Mouse (Mus musculus) heart, adult 2 months (tissue): ENCODE measurements around the gene Ino80b. TPM values are rescaled to one million over a fixed set of nuclear protein-coding genes. Genes with fewer than 3 reads are reported as not detected.

Experiments
- DNase-seq, 2 experiments: peaks; one replicate each; pipeline ENCODE4 v3.0.0; 2021
- H3K27ac ChIP-seq: fragments of 200-600 bp; 2 replicates; pipeline ENCODE4 v1.8.1; 2022
- H3K27me3 ChIP-seq: fragments of 200-500 bp; 2 replicates; pipeline ENCODE4 v1.6.1; 2012; ENCODE audit warnings: mild to moderate bottlenecking, low read length, inconsistent platforms, mixed read lengths; ENCODE audit not compliant: control insufficient read depth, insufficient read depth
- H3K36me3 ChIP-seq: fragments of 200-500 bp; 2 replicates; pipeline ENCODE4 v1.6.1; 2012; ENCODE audit warnings: low read length, inconsistent platforms; ENCODE audit not compliant: control insufficient read depth, insufficient read depth
- H3K4me1 ChIP-seq: fragments of 200-500 bp; 2 replicates; pipeline ENCODE4 v1.6.1; 2011; ENCODE audit warnings: low read length; ENCODE audit not compliant: control insufficient read depth, insufficient read depth
- H3K4me3 ChIP-seq: fragments of 200-600 bp; 2 replicates; pipeline ENCODE4 v1.8.1; 2022
- H3K79me2 ChIP-seq: fragments of 200-500 bp; replicated peaks from 2 replicates; pipeline ENCODE4 v1.6.1; 2012; ENCODE audit warnings: mild to moderate bottlenecking, inconsistent platforms, low read length, moderate library complexity, mixed read lengths; ENCODE audit not compliant: control insufficient read depth, insufficient read depth
- H3K9ac ChIP-seq: fragments of 200-500 bp; 2 replicates; pipeline ENCODE4 v1.6.1; 2012; ENCODE audit warnings: low read depth, mild to moderate bottlenecking, control low read depth, inconsistent platforms, low read length, mixed read lengths
- CTCF ChIP-seq: fragments of 200-600 bp; IDR thresholded peaks from 2 replicates; pipeline ENCODE4 v1.8.1; 2022; ENCODE audit warnings: antibody characterized with exemption, mild to moderate bottlenecking, moderate library complexity
- EP300 ChIP-seq: fragments of 200-500 bp; IDR thresholded peaks from 2 replicates; pipeline ENCODE4 v1.6.1; 2011; ENCODE audit warnings: low read depth, low read length, control low read depth; ENCODE audit not compliant: insufficient read depth
- POLR2A ChIP-seq: fragments of 200-500 bp; IDR thresholded peaks from 2 replicates; pipeline ENCODE4 v1.6.1; 2011; ENCODE audit warnings: mild to moderate bottlenecking, low read depth, low read length, control low read depth; ENCODE audit not compliant: insufficient read depth
- WGBS: fragments of 180-500 bp; shearing (Covaris S2); methylation state at CpG from one replicate; pipeline ENCODE4 v1.1.7; 2018; 5-methylcytosine and 5-hydroxymethylcytosine counted together
- intact Hi-C: fragments of 180-260 bp; cut with DNase I; formaldehyde crosslinking; loops from one replicate; pipeline ENCODE4 v1.15.1; 2025
- polyA plus RNA-seq: library from polyadenylated mRNA; depleted of rRNA; stranded (reverse); fragments of >200 nt; gene quantifications from 2 replicates; pipeline ENCODE4 v1.2.3, GENCODE M21; 2012
- total RNA-seq, 2 experiments: library from RNA; stranded (reverse); gene quantifications; 2 replicates each; pipeline ENCODE4 v1.2.3; 2021

Gene Ino80b
- total and polyA plus RNA-seq, 3 experiments, result 9.5 to 15.1 (median 13.1) TPM

DNA sequence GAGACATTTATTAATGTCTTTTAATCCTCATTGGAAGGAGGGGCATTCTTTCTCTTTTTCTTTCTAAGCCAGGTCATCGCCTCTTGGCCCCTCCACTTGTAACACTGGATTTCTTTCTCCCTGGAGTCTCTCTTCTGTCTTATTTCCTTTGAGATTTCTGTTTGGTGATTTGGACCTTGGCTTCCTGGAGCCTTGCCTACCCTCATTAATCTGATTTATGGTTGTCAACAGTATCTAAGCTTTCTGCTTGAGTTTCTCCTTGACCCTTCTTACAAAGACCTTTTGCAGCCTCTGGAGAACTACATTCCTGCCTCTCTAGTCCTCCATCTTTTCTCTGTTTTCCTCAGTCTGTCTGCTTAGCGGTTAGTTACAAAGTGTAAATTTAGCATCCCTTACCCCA lies 26.8 kb downstream of the Ino80b start:
- Histone ChIP-seq H3K27ac (no peak overlapping the region), H3K27me3 (no peaks in the 10 kb centered on the region), H3K9ac (no peak overlapping the region), H3K4me3 (no peak overlapping the region), H3K36me3 (no peaks in the 10 kb centered on the region), H3K4me1 (peaks cover 4% of the 10 kb centered on the region), H3K79me2 (no peaks in the 10 kb centered on the region)
- no peak for TF ChIP-seq CTCF
- TF ChIP-seq EP300, result no peak
- TF ChIP-seq POLR2A, result no peak
- DNase-seq, result no peak
- 68% methylated on average over 2 of the region's 2 CpGs for WGBS
- intact Hi-C loops, result no loop called here

DNA sequence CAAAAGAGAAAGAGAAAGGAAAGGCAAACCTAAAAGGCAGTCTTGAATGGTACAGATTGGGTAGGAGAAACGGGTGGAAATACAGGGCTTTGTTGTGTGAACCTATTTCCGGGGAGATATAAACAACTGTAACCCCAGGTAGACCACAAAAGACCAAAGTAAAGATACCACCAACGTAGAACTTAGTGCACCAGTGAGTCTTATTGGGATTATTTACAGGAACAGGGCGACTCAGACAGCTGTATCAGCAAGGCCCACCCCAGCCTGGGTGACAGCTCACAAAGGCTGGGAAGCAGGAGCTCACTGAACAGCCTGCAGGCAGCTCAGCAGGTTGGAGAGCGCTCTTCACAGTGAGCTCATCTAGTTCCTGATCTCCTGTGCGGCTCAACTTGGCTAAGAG lies 29.3 kb downstream of the Ino80b start:
- Histone ChIP-seq H3K79me2 (no peaks in the 10 kb centered on the region), H3K27ac (no peak overlapping the region), H3K36me3 (no peaks in the 10 kb centered on the region), H3K9ac (no peak overlapping the region), H3K4me3 (no peak overlapping the region), H3K4me1 (peaks cover 3% of the 10 kb centered on the region), H3K27me3 (no peaks in the 10 kb centered on the region)
- intact Hi-C loops, result no loop called here
- TF ChIP-seq POLR2A, result no peak
- TF ChIP-seq EP300, result no peak
- no peak for TF ChIP-seq CTCF
- DNase-seq, result no peak
- 48% methylated on average over 6 of the region's 6 CpGs for WGBS

DNA sequence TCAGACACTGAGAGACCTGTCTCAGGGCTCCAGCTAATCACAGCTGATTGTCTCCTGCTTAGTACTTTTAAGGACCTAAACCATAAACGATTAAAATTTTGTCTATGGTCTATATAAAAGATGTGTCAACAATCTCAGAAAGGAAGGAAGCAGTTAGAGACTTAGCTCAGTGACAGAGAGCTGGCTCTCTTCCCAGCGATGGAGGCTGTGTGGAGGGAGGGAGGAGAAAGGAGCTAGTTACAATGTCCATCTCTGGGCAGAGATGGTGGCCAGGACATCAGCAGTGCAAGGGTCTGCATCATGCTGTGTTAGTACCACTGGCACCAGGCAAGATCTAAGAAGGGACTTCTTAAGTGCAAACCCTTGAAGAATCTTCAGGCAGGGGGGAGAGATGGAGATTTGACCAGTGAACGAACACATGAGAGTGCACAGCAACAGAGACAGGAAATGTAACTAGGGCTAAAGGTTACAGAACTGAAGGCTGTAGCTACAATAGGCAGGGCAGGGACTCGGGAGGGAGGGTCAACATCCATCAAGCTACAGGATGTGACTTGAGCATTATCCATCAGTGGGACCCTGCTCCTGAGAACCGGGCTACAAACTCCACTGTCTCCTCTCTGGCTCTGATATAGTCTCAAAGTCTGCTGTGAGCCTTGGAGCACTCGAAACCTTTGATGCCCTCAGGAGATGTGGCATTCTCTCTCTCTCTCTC lies 32.7 kb downstream of the Ino80b start:
- no peak overlapping the region for H3K4me3 ChIP-seq
- no peak overlapping the region for H3K9ac ChIP-seq
- no peak for TF ChIP-seq POLR2A
- TF ChIP-seq EP300, result no peak
- TF ChIP-seq CTCF, result no peak
- H3K79me2 ChIP-seq, result no peaks in the 10 kb centered on the region
- no peaks in the 10 kb centered on the region for H3K27me3 ChIP-seq
- peaks cover 2% of the 10 kb centered on the region for H3K4me1 ChIP-seq
- no peaks in the 10 kb centered on the region for H3K36me3 ChIP-seq
- no peak overlapping the region for H3K27ac ChIP-seq
- intact Hi-C loops, result no loop called here
- no peak for DNase-seq
- WGBS, result 16% methylated on average over 6 of the region's 6 CpGs

DNA sequence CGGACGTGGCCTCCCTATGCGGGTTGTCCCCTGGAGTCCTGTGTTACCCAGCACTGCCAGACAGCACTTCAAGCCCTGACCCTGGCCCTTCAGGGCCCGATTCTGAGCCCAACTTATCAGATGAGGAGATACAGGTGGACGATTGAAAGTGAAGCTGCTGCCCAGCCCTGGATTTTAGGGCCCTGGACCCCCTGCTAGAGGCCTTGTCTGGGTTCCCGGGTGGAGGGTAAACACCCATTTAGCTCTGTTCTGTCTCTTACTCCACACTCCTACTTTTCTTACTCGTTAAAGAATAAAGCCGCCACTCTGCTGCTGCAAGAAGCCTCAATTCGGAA lies 37.3 kb downstream of the Ino80b start:
- no peak for DNase-seq
- WGBS, result 25% methylated on average over 9 of the region's 9 CpGs
- Histone ChIP-seq H3K27ac (peak overlapping the region; percentile 76), H3K36me3 (no peaks in the 10 kb centered on the region), H3K27me3 (no peaks in the 10 kb centered on the region), H3K79me2 (no peaks in the 10 kb centered on the region), H3K4me1 (peaks cover 2% of the 10 kb centered on the region), H3K4me3 (peak overlapping the region; percentile 64), H3K9ac (peak overlapping the region; percentile 73)
- intact Hi-C loops, result no loop called here
- TF ChIP-seq CTCF (no peak), EP300 (no peak), POLR2A (no peak)

DNA sequence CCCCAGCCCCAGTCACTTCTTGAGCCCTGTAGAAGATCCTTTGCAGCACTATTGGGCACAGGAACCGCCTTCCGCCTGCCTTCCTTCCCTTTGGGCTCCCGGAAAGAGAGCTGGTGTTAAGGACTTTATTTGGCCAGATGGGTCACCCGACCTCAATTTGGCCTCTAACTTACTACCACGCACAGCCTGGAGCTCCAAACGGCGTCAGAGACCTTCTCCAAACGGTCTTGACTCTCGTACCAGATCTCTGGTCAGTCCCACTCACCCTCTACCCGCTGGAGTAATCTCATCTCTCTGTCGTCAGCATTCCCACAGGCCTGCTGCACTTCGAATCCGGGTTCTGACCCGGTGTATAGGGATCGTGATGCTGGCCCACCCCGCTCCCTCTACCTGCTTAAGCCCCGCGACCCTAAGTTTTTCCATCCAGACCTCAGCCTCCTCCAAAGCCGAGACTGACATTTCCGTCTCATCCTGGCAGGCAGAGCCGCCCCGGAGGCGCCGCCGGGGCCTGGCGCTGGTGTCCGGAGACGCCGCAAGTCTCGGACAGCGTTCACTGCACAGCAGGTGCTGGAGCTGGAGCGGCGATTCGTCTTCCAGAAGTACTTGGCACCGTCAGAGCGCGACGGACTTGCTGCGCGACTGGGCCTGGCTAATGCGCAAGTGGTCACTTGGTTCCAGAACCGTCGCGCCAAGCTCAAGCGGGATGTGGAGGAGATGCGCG lies 37.9 kb downstream of the Ino80b start:
- Histone ChIP-seq H3K27ac (peak overlapping the region; percentile 76), H3K4me3 (peak overlapping the region; percentile 64), H3K36me3 (no peaks in the 10 kb centered on the region), H3K79me2 (no peaks in the 10 kb centered on the region), H3K9ac (peak overlapping the region; percentile 73), H3K4me1 (no peaks in the 10 kb centered on the region), H3K27me3 (no peaks in the 10 kb centered on the region)
- under 1% methylated on average over 47 of the region's 47 CpGs for WGBS
- TF ChIP-seq EP300, result no peak
- peak; percentile 51 to 66 for DNase-seq
- intact Hi-C loops, result no loop called here

DNA sequence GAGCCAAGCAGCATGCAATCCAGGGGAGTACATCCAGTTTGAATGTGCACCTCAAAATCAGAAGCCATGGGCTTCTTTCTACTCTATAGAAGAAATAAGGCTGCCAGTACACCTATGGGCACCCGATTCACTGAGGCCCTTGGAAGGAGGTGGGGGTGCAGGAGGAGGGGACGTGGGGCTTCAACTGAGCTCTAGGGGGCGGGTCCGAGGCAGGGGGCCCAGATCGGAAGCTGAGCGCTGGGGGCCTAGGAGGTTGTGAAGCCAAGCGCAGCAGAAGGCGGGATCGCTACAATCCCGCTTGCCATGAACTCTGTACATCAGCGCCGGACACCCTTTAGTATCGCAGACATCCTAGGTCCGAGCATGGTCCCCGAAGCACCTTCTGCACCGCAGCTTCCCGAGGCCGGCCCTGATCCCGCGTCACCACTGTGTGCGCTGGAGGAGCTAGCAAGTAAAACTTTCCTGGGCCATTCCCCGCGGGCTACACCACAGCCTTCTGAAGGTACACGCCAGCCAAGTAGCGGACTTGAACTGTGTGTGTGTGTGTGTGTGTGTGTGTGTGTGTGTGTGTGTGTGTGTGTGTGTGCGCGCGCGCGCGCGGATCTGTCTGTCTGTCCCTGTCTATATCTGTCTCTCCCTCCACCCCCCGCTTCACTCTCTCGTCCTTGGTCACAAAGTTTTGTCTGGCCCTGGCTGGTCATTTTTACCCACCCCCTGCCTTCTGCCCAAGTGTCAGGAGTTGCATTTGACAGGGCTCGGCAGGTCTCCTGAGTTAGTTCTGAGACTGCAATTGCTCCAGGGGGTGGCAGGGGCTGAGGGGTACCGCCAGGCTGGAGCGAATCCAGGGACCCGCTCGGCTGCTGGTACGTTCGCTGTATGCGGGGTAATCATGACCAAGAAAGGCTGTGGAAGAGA lies 38.9 kb downstream of the Ino80b start, which contains the start of gene Lbx2:
Gene Lbx2 (plus strand): TSS at position 247 of the 915 bp plus-strand sequence.
- H3K79me2 ChIP-seq, result no peaks in the 10 kb centered on the region
- TF ChIP-seq EP300 (no peak), CTCF (no peak), POLR2A (no peak)
- peak within 1 kb of the TSS; percentile 73 for H3K9ac ChIP-seq
- intact Hi-C loops, result no loop called here
- H3K4me1 ChIP-seq, result no peaks in the 10 kb centered on the region
- DNase-seq, result peak in 1 of 2 experiments; percentile 41
- no peaks in the 10 kb centered on the region for H3K36me3 ChIP-seq
- WGBS, result 14% methylated on average over 42 of the region's 42 CpGs
- peak within 1 kb of the TSS; percentile 64 for H3K4me3 ChIP-seq
- H3K27ac ChIP-seq, result peak within 1 kb of the TSS; percentile 76
- no peaks in the 10 kb centered on the region for H3K27me3 ChIP-seq
